23 mouse cellular contexts compared by ENCODE assay signal in the genomic region with DNA sequence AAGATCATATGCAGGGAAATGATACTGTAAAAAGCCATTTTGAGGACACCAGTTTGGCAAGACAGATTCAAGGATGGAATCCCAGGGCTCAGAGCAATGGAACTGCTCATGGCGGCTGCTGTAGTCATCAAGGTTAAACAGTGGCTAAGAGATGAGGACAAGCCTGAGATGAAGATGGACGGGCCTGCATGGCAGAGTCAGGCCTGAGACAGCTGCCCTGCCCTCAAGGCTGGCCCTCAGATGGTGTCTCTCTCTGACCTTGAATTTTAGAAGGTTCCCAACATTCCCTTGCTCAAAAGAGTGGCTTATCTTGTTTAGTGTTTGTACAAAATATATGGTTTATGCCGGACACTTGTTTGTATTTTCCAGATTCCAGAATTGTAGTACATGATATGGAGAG. TPM values are rescaled to one million over a fixed set of nuclear protein-coding genes. Genes with fewer than 3 reads are reported as not detected.
DNase-seq lines count a peak whose midpoint lies in the region; ATAC-seq and TF ChIP-seq lines count a peak whose summit lies in the region.
"Had no signal": no experiment of that assay in that cellular context is flagged by ENCODE, and none has a peak within 500 bp of the region (broad histone marks: within the 10 kb centered on the region; RNA-seq: fewer than 3 reads in every experiment).

No protein-coding gene starts in this region.

- intact Hi-C loops in gastrocnemius, adult 2 months (cut with DNase I): loop anchor here (5.0 kb wide), 1 partner anchor 46 kb away; no protein-coding TSS in a partner anchor

- no peaks in the 10 kb centered on the region for H3K36me3 ChIP-seq in lung, postnatal 0 days (ENCODE audit: insufficient read depth, low read length)
- H3K36me3 ChIP-seq: embryonic facial prominence, embryonic 13.5 days; hindbrain, embryonic 15.5 days had no signal

- peaks cover 15% of the 10 kb centered on the region; the same call in 1 of the 2 replicates for H3K4me1 ChIP-seq in lung, postnatal 0 days (ENCODE audit: insufficient read depth, low read depth, low read length)
- H3K4me1 ChIP-seq in embryonic fibroblast, embryonic 13.5 days (ENCODE audit: control insufficient read depth, insufficient read depth, low read length): peaks cover 19% of the 10 kb centered on the region
- H3K4me1 ChIP-seq: forebrain, embryonic 10.5 days; forebrain, embryonic 13.5 days had no signal

- H3K9me3 ChIP-seq in lung, postnatal 0 days (ENCODE audit: low read length): no peaks in the 10 kb centered on the region
- H3K9me3 ChIP-seq: embryonic facial prominence, embryonic 10.5 days; embryonic facial prominence, embryonic 13.5 days; forebrain, embryonic 10.5 days; hindbrain, embryonic 15.5 days had no signal

- H3K9ac ChIP-seq in lung, postnatal 0 days (replicated peaks; ENCODE audit: low read depth): no peak overlapping the region
- H3K9ac ChIP-seq: embryonic facial prominence, embryonic 13.5 days; forebrain, embryonic 13.5 days; hindbrain, embryonic 12.5 days; hindbrain, embryonic 15.5 days had no signal

- H3K27me3 ChIP-seq in lung, postnatal 0 days (replicated peaks; ENCODE audit: insufficient read depth, low read length): no peaks in the 10 kb centered on the region
- H3K27me3 ChIP-seq: embryonic facial prominence, embryonic 13.5 days; forebrain, embryonic 13.5 days; hindbrain, embryonic 12.5 days; hindbrain, embryonic 15.5 days had no signal

- no peak for TF ChIP-seq EP300 in lung, postnatal 0 days (IDR thresholded peaks at IDR 0.05)

- TF ChIP-seq CTCF in gastrocnemius, adult 2 months (IDR thresholded peaks at IDR 0.05): no peak
- no peak for TF ChIP-seq CTCF in lung, postnatal 0 days (IDR thresholded peaks at IDR 0.05)
- no peak for TF ChIP-seq CTCF in embryonic fibroblast, embryonic 13.5 days (IDR thresholded peaks at IDR 0.05; ENCODE audit: borderline replicate concordance, insufficient read depth, low read length)

- no peak for TF ChIP-seq POLR2A in embryonic fibroblast, embryonic 13.5 days (IDR thresholded peaks at IDR 0.05; ENCODE audit: low read depth, low read length)

- no peak for DNase-seq in gastrocnemius, adult 2 months
- DNase-seq in gastrocnemius, postnatal 10 days: no peak
- DNase-seq in lung, postnatal 0 days (ENCODE audit: low spot score): no peak
- DNase-seq in lung, postnatal 4 days: no peak
- no peak for DNase-seq in kidney, postnatal 36 days
- DNase-seq: adrenal gland, postnatal 25 days; cerebellum, adult 11-12 months; cerebellum, adult 8-10 months; cerebellum, postnatal 10 days; cerebellum, postnatal 36 days; embryo, embryonic 11 days; gastrocnemius, postnatal 25 days; heart, adult 2 months had no signal

- WGBS in lung, postnatal 0 days: 81% methylated on average over 3 of the region's 3 CpGs

- H3K4me2 ChIP-seq in lung, postnatal 0 days (replicated peaks; ENCODE audit: low read depth, low read length): no peak overlapping the region
- H3K4me2 ChIP-seq: embryonic facial prominence, embryonic 13.5 days; forebrain, embryonic 13.5 days; heart, embryonic 11.5 days; hindbrain, embryonic 12.5 days; hindbrain, embryonic 15.5 days had no signal

- H3K4me3 ChIP-seq in gastrocnemius, adult 2 months: no peak overlapping the region
- no peak overlapping the region for H3K4me3 ChIP-seq in lung, postnatal 0 days (ENCODE audit: low read depth, low read length)
- no peak overlapping the region for H3K4me3 ChIP-seq in embryonic fibroblast, embryonic 13.5 days (ENCODE audit: insufficient read depth, low read length)
- H3K4me3 ChIP-seq: embryonic facial prominence, embryonic 10.5 days; embryonic facial prominence, embryonic 13.5 days; forebrain, embryonic 10.5 days; forebrain, embryonic 13.5 days; heart, adult 2 months; hindbrain, embryonic 12.5 days; hindbrain, embryonic 15.5 days had no signal

- H3K27ac ChIP-seq in gastrocnemius, adult 2 months: peak overlapping the region; percentile 97; the same call in 1 of the 2 replicates
- H3K27ac ChIP-seq in lung, postnatal 0 days (ENCODE audit: low read length): peak overlapping the region; percentile 34
- H3K27ac ChIP-seq in embryonic fibroblast, embryonic 13.5 days (ENCODE audit: insufficient read depth, low read length): peak overlapping the region; percentile 94
- H3K27ac ChIP-seq: embryonic facial prominence, embryonic 10.5 days; embryonic facial prominence, embryonic 13.5 days; forebrain, embryonic 10.5 days; forebrain, embryonic 13.5 days; heart, adult 2 months; hindbrain, embryonic 12.5 days; hindbrain, embryonic 15.5 days had no signal

- no peak for ATAC-seq in lung, postnatal 0 days
- ATAC-seq: CD4-positive, CD25-positive, alpha-beta regulatory T cell, adult 4 months; forebrain, embryonic 13.5 days; forebrain, embryonic 16.5 days had no signal

RNA-seq across cellular contexts. Expression of gene Mrpl44, which starts 22.4 kb away (rescaled TPM):
- total RNA-seq in gastrocnemius, adult 2 months (2021): 10 to 100 TPM; 27.9 to 34.5 TPM
- total RNA-seq in gastrocnemius, postnatal 10 days (2021): 10 to 100 TPM; 35.7 to 39.1 TPM
- 37.3 and 38.7 TPM in 2 replicates for polyA plus RNA-seq in lung, postnatal 0 days (2015; fragmentation: Nextera tagmentation; extraction: Ambion mirVana)
- polyA plus RNA-seq in embryonic fibroblast, embryonic 13.5 days (2011; ENCODE audit: insufficient read length, low read depth, missing spikeins): 14.2 and 17.3 TPM in 2 replicates

RNA-seq across cellular contexts. Expression of gene Wdfy1, which starts 22.5 kb away (rescaled TPM):
- total RNA-seq in gastrocnemius, adult 2 months (2021): 10 to 100 TPM; 10.9 to 11.5 TPM
- total RNA-seq in gastrocnemius, postnatal 10 days (2021): 10 to 100 TPM; 16.6 to 18.7 TPM
- 57.0 and 63.1 TPM in 2 replicates for polyA plus RNA-seq in lung, postnatal 0 days (2015; fragmentation: Nextera tagmentation; extraction: Ambion mirVana)
- 76.3 and 89.7 TPM in 2 replicates for polyA plus RNA-seq in embryonic fibroblast, embryonic 13.5 days (2011; ENCODE audit: insufficient read length, low read depth, missing spikeins)

Comparison
In these comparisons a context has a peak if more than half of its experiments do, and no peak if none do; other contexts are left out.
1. H3K27ac ChIP-seq: peak in every context shown above with its lines; median percentile 97 in gastrocnemius, adult 2 months; 94 in embryonic fibroblast, embryonic 13.5 days; 34 in lung, postnatal 0 days.